Mouse (Mus musculus): Measurements from ENCODE around the gene Hus1.

Hus1 gene

DNA sequence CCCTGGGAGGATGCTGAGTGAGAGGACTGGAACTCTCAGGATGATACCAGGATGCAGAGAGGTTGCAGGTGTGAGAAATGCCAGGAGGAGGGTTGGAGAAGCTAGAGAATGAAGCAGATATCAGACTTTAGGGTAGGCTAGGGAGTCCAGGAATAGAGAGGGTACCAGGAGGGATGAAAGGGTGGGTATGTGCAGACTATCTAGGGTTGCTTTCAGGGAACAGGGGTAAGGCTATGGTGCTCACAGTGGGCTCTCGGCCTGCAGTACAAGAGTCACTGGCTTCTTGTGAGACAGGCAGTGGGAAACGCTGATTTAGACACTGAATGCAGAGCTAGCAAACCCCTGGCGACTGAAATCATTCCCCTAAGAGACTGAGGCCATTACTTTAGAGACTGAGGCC, 37.8 kb downstream of the Hus1 start, which contains the start of gene Pkd1l1:
TSS of gene Pkd1l1 (minus strand) at position 101 of the 400 bp plus-strand sequence.
- DNase-seq: no peak

DNA sequence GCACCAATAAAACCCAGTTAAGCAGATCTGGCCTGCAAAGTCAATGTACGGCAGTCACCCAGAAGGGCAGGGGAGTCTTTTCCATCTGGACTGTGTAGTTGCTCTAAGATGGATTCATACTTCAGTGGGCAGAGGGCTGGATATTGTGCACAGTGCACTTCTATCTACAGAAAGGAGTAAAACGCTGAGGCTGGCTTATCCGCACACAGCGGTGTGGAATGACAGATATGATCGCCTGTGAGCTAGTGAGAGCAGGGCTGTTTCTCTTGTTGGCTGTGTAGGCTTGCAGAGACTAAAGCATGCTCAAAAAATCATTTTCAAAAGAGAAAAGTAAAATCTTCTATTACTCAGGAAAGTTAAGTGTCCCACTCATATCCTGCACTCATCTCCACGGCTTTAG, 38.9 kb downstream of the Hus1 start:
- DNase-seq: no peak

DNA sequence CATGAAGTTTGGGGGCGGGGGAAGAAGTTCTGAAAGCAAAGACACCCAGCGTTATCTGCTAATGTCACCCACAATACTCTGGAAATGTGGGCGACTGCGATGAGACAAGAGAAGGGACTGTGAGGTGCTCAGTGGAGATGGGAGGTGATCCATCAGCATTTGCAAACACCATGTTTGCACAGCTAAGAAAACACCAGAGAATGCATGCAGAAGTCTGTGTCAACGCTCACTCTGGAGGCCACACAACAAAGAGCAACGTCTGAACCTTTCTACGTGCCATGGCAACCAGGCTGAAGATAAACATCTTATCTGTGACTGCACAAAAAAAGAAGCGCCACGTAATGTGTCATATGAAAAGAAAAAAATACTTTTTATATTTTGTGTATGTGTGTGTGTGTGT, 40.5 kb downstream of the Hus1 start:
- no peak for DNase-seq

GRCm38 (mm10) chr11:8968094-8968493, 42.9 kb downstream of the Hus1 start:
- no peak for DNase-seq

- no peak for DNase-seq
Measured at GRCm38 (mm10) chr11:8958572-8958971, 52.4 kb downstream of the Hus1 start.

GRCm38 (mm10) chr11:8958108-8958507, 52.9 kb downstream of the Hus1 start:
- DNase-seq: no peak

DNA sequence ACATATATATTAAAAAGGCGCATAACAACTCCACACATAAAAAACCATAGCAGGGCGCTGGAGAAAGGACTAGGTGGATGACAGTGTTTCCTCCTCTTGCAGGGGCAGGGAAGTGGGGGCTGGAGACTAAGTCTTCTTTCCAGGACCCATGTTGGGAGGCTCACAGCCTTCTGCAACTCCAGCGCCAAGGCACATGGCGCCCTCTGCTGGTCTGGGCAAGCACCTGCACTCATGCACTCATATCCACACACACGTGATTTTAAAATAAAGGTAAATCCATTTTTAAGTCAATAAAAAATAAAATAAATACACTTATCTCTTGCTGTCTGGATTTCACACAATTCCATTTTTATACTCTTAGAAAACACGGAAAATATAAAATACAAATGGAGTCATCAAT, 54.0 kb downstream of the Hus1 start:
- DNase-seq: no peak

- peak; percentile 45 for DNase-seq
Measured at GRCm38 (mm10) chr11:8955678-8956077, 55.3 kb downstream of the Hus1 start.

- peak; percentile 6 for DNase-seq
Measured at GRCm38 (mm10) chr11:8949765-8950430, 61.1 kb downstream of the Hus1 start.

- DNase-seq: no peak
Measured at GRCm38 (mm10) chr11:8948871-8949270, 62.1 kb downstream of the Hus1 start.

GRCm38 (mm10) chr11:8944114-8944513, 66.9 kb downstream of the Hus1 start:
- no peak for DNase-seq

All from lung, postnatal 14 days (tissue).